Mouse (Mus musculus) thymus, postnatal 36 days (tissue): ENCODE measurements around the gene Zfp980.
A peak's percentile ranks its signal among the peaks of the same experiment; 100 is the strongest.
"Not testable (repeated sequence)": the region's sequence is repeated elsewhere in the genome, so short reads cannot be mapped to it uniquely, and the experiment has no call there.

Experiments used
- DNase-seq, 2 experiments: peaks; one replicate each; pipeline ENCODE4 v3.0.0; 2022; ENCODE audit warnings: mixed read lengths in 2 of 2

The Zfp980 gene

GRCm38 (mm10) chr4:145670385-145670784 lies at the start of gene Zfp980:
Gene Zfp980, plus strand, starts transcription at chr4:145670685.
- DNase-seq, result not testable (repeated sequence)

- peak; percentile 13 to 34 for DNase-seq
These were observed 29.9 kb upstream of the Zfp980 start for GRCm38 (mm10) chr4:145640416-145641185.

GRCm38 (mm10) chr4:145674286-145674780 lies 3.8 kb downstream of the Zfp980 start:
- DNase-seq, result not testable (repeated sequence)

GRCm38 (mm10) chr4:145680217-145680616 lies 9.7 kb downstream of the Zfp980 start:
- DNase-seq, result not testable (repeated sequence)

GRCm38 (mm10) chr4:145680672-145681387 lies 10.3 kb downstream of the Zfp980 start:
- DNase-seq, result not testable (repeated sequence)

GRCm38 (mm10) chr4:145682021-145682420 lies 11.5 kb downstream of the Zfp980 start:
- DNase-seq, result not testable (repeated sequence)

- DNase-seq, result not testable (repeated sequence)
These were observed 12.7 kb downstream of the Zfp980 start for GRCm38 (mm10) chr4:145683024-145683766.

- not testable (repeated sequence) for DNase-seq
These were observed 15.6 kb downstream of the Zfp980 start for GRCm38 (mm10) chr4:145686061-145686460.

- DNase-seq, result peak; percentile 4 to 14
These were observed 74.6 kb downstream of the Zfp980 start for GRCm38 (mm10) chr4:145744935-145745644.

GRCm38 (mm10) chr4:145745645-145745991 lies 75.1 kb downstream of the Zfp980 start:
- not testable (repeated sequence) for DNase-seq
